Mouse (Mus musculus): ENCODE results near the gene Unc5cl. TPM values are rescaled to one million over a fixed set of nuclear protein-coding genes. Genes with fewer than 3 reads are reported as not detected.
A peak's percentile ranks its signal among the peaks of the same experiment; 100 is the strongest.

Gene Unc5cl
- total RNA-seq, 2 experiments from 2014 or later: 4.2 to 5.7 TPM

DNA sequence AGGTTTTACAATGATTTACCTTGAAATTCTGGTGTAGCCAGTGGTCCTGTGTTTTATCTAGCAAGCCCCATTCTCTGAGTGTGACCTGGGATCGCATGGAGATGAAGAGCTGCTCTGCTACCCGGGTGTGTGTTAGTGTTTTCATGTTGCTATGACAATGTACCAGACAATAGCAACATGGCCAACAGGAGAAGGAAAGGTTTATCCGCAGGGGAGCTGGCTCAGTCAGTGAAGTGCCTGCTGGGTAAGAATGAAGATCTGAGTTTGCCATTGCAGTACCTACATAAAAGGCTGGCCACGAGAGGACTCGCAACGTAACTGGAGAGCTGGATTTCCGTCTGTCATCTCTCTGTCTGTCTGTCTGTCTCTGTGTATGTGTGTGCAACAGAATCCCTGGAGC lies 64.3 kb downstream of the Unc5cl start:
- ATAC-seq (replicated peaks; ENCODE audit: low FRiP score, low TSS enrichment, poor library complexity, severe bottlenecking): no peak

DNA sequence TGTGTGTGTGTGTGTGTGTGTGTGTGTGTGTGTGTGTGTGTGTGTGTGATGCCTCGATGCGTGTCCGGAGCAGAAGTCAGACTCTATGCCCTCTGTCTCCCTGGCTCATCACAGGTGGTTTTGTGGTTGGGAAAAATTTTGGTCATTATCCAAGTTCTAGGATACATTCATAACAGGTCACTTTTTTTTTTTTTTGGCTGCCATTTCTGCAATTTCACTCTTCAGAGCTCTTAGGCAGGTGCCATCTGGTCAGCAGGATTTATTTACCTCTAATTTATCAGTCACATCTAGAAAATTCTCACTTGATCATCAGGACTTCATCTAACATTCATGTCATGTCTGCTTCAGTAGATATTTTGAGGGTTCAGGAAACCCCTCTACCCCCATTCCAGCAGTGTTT lies 65.7 kb downstream of the Unc5cl start:
- no peak for ATAC-seq (replicated peaks; ENCODE audit: low FRiP score, low TSS enrichment, poor library complexity, severe bottlenecking)

- ATAC-seq (replicated peaks; ENCODE audit: low FRiP score, low TSS enrichment, poor library complexity, severe bottlenecking): no peak
These were observed 68.4 kb downstream of the Unc5cl start for GRCm38 (mm10) chr17:48523056-48523455.

DNA sequence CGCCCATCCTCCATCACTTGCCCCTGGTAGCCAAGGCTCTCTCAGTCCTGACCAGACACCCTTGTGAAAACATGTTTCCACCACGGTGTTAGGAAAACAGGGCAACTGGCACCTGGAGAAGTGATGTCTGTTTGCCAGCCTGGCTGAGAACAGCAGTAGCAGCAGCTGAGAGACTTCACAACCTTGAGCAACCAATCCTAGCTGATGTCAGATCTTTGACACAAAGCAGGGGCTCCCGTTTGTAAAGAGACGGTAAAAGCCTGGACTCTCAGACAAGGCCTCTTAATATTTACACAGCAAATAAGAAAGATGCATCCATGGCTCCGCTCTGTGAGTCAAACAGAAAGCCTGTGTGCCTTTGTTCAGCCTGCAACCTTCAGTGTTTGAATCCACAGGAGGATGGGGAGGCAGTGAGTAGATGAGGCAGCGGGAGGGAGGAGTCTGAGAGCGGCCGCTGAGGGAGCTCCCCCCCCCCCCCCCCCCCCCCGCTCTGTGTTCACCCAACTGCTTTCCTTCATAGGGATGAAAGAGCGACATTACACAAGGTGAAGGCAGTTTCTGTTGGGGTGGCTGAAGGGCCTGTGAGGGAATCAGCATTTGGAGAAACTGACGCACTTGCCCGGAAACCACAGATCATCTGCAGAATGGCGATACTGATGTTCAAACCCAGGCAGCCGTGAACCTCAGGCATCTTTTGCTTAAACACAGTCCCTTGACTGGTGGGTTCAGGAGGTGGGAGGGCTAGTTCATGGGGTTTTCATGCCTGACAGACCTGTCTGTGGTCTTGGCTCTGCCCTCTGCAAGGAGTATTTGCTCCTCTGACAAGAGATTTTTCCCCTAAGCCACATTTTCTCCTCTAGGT lies 79.4 kb downstream of the Unc5cl start:
- ATAC-seq (replicated peaks; ENCODE audit: low FRiP score, low TSS enrichment, poor library complexity, severe bottlenecking): peak; percentile 87

- ATAC-seq (replicated peaks; ENCODE audit: low FRiP score, low TSS enrichment, poor library complexity, severe bottlenecking): no peak
These were observed 83.6 kb downstream of the Unc5cl start for GRCm38 (mm10) chr17:48538328-48538727.

GRCm38 (mm10) chr17:48539326-48539725 lies 84.6 kb downstream of the Unc5cl start:
- no peak for ATAC-seq (replicated peaks; ENCODE audit: low FRiP score, low TSS enrichment, poor library complexity, severe bottlenecking)

DNA sequence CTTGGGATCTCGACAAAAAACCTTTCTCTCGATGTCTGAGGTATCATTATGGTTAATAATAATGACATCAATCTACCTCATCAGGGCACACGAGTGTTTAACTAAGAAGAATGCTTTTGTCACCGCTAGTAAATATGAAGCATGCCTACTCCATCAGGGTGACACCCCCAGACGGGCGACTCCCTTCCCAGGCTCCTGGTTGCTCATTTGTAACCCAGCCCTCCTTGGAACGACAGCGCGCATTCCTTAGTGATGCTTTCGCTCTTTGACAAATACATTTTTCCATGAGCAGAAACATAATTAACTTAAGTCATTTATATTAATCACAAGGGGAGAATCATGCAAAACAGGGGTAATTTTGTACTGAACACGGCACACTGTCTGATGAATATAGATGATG lies 88.0 kb downstream of the Unc5cl start:
- ATAC-seq (replicated peaks; ENCODE audit: low FRiP score, low TSS enrichment, poor library complexity, severe bottlenecking): no peak

GRCm38 (mm10) chr17:48543301-48543765 lies 88.6 kb downstream of the Unc5cl start:
- no peak for ATAC-seq (replicated peaks; ENCODE audit: low FRiP score, low TSS enrichment, poor library complexity, severe bottlenecking)

DNA sequence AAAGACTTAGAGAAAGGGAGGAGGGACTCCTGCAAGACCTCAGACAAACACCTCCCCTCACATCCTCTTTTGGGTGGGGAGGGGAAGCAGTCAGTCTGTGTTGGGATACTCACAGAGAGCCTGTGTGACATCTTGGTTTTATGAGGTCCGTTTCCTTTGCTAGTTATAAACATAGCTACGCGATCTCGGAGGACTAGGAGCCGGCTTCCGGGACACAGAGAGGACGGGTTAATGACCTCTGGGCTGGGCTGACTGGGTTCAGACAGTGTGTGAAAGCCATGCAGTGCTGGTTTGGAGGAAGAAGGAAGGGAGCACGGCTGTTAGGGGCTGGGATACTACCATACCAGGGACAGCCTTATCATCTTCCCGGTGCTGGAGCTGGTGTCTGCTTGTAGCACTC lies 90.0 kb downstream of the Unc5cl start:
- ATAC-seq (replicated peaks; ENCODE audit: low FRiP score, low TSS enrichment, poor library complexity, severe bottlenecking): no peak

GRCm38 (mm10) chr17:48545223-48545943 lies 90.7 kb downstream of the Unc5cl start:
- ATAC-seq (replicated peaks; ENCODE audit: low FRiP score, low TSS enrichment, poor library complexity, severe bottlenecking): no peak

GRCm38 (mm10) chr17:48546036-48546435 lies 91.3 kb downstream of the Unc5cl start:
- no peak for ATAC-seq (replicated peaks; ENCODE audit: low FRiP score, low TSS enrichment, poor library complexity, severe bottlenecking)

GRCm38 (mm10) chr17:48547668-48548067 lies 93.0 kb downstream of the Unc5cl start:
- no peak for ATAC-seq (replicated peaks; ENCODE audit: low FRiP score, low TSS enrichment, poor library complexity, severe bottlenecking)

DNA sequence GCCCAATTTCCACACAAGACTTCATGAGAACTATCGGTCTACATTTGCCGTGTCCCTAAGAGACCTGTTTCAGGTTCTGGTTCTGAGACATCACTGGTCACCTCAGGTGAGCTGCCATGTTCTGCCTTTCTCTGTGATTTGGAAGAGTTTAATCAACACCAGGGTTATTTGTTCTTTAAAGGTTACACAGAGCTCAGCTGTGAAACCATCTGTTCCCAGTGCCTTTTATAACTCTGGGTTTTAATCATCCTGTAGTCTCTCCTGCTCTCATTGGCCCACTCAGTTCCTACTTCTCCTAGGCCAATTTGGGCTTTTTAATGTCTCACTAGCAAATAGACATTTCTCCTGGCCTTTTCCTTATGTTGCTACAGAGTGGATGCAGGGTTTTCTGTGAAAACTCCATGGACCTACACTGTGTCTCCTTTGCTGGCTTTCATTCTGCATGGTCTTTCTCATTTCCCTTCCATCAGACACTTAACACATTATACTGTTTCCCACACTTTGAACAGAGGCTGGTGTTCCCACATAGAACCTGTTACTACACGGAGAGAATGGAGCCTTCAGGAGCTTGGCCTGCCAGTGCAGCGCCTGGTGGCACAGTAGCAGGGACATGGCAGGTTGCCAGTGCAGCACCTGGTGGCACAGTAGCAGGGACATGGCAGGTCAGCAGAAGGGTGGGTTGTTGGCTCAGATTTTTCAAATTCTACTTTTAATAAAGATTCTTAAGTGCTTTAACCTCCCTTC lies 97.3 kb downstream of the Unc5cl start:
- no peak for ATAC-seq (replicated peaks; ENCODE audit: low FRiP score, low TSS enrichment, poor library complexity, severe bottlenecking)

DNA sequence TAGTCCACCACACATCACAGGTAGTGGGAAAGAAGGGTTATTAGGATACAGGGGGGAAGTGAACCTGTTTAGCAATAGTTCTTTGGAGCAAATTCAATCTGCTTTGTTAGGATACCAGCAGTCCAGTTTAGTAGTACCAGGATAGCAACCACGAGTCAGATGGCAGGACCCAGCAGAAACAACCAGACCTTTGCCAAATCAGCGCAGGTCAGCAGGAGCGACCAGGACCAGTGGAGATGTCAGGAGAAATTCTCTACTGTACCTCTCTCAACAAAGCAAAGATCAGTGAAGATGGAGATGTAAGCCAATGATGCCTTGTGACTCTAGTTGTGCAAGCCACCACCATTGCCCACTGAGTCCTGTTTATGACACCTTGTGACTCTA lies 97.8 kb downstream of the Unc5cl start:
- no peak for ATAC-seq (replicated peaks; ENCODE audit: low FRiP score, low TSS enrichment, poor library complexity, severe bottlenecking)

DNA sequence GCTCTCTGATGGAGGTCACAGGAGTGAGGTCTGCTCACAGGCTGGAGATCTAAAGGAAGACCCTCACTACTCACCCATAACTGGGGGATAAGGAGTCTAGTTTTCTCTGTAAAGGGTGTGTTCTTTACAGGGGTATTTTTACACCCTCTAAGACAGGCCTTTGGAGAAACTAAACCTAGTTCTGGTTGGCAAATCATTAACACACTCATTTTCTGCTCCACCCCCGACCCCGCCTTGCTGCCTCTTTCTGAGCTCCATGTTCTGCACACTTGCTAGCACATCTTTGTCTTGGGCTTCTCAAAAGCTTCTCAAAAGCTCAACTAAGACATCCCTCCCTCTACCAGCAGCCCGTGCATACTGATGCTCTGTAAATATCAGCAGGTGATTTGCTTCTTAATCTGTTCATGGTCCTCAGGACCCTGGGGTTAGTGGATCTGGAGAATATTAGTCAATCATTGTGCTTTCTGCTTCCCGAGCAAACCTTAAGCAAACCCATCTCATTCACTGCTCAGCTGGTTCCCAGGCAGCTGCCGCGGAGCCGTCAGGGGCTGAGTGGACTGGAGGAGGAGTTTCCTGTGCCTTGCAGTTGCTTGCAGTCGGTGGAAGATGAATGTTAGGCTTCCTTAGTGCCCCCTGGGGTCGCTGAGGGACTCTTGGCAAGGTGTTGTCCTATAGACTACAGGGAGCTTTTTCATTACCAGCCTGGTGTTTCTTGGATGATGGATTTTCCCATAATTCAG lies 101.7 kb downstream of the Unc5cl start:
- ATAC-seq (replicated peaks; ENCODE audit: low FRiP score, low TSS enrichment, poor library complexity, severe bottlenecking): no peak

DNA sequence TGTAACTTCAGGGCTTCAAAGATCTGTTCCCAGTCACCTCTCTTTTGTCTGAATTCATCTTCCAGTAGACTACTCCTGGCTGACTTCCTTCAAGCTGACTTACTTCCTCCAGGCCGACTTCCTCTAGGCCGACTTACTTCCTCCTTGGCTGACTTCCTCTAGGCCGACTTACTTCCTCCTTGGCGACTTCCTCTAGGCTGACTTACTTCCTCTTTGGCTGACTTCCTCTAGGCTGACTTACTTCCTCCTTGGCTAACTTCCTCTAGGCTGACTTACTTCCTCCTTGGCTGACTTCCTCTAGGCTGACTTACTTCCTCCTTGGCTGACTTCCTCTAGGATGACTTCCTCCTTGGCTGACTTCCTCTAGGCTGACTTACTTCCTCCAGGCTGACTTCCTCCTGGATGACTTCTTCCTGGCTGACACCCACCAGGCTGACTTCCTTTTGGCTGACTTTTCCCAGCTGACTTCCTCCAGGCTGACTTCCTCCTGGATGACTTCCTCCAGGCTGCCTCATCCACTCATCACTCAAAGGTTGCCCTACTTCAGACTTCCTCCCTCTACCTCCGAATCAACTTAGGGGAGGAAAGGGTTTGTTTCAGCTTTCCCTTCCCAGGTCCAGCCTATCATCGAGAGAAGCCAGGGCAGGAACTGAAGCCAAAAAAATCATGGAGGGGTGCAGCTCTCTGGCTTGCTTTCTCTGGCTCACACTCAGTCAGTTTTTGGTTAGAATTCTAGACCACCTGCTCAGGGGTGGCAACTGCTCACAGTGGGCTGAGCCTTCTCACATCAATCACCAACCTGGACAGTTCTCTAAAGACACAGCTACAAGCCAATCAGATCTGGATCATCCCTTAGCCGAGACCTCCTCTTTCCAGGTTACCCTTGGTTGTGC lies 103.4 kb downstream of the Unc5cl start:
- no peak for ATAC-seq (replicated peaks; ENCODE audit: low FRiP score, low TSS enrichment, poor library complexity, severe bottlenecking)

GRCm38 (mm10) chr17:48564931-48565330 lies 110.2 kb downstream of the Unc5cl start:
- no peak for ATAC-seq (replicated peaks; ENCODE audit: low FRiP score, low TSS enrichment, poor library complexity, severe bottlenecking)

- ATAC-seq (replicated peaks; ENCODE audit: low FRiP score, low TSS enrichment, poor library complexity, severe bottlenecking): no peak
These were observed 115.0 kb downstream of the Unc5cl start for GRCm38 (mm10) chr17:48569656-48570055.
